Mouse (Mus musculus) embryonic facial prominence, embryonic 15.5 days (tissue): ENCODE results near the gene Anapc15. TPM values are rescaled to one million over a fixed set of nuclear protein-coding genes. Genes with fewer than 3 reads are reported as not detected.

Experiments
- ATAC-seq: fragments of 200-750 bp; cut with Nextera tagmentation; 2 replicates; pipeline ENCODE4 v1.8.0; 2017; ENCODE audit warnings: low read depth, moderate TSS enrichment; ENCODE audit not compliant: insufficient number of reproducible peaks, low FRiP score, low TSS enrichment
- H3K27ac ChIP-seq: fragments of 300-500 bp; sonication (generic); replicated peaks from 2 replicates; pipeline ENCODE4 v1.5.1; 2015; ENCODE audit warnings: mild to moderate bottlenecking, inconsistent platforms
- H3K27me3 ChIP-seq: fragments of 300-500 bp; sonication (generic); 2 replicates; pipeline ENCODE4 v1.6.1; 2015; ENCODE audit warnings: inconsistent platforms
- H3K36me3 ChIP-seq: fragments of 300-500 bp; sonication (generic); 2 replicates; pipeline ENCODE4 v1.6.1; 2015; ENCODE audit warnings: mild to moderate bottlenecking, inconsistent platforms
- H3K4me1 ChIP-seq: fragments of 300-500 bp; sonication (generic); 2 replicates; pipeline ENCODE4 v1.6.1; 2015; ENCODE audit warnings: inconsistent platforms
- H3K4me2 ChIP-seq: fragments of 300-500 bp; sonication (generic); replicated peaks from 2 replicates; pipeline ENCODE4 v1.6.1; 2015; ENCODE audit warnings: mild to moderate bottlenecking, inconsistent platforms
- H3K4me3 ChIP-seq: fragments of 300-500 bp; sonication (generic); replicated peaks from 2 replicates; pipeline ENCODE4 v1.5.1; 2015; ENCODE audit warnings: mild to moderate bottlenecking, inconsistent platforms
- H3K9ac ChIP-seq: fragments of 300-500 bp; sonication (generic); 2 replicates; pipeline ENCODE4 v1.6.1; 2015; ENCODE audit warnings: inconsistent platforms
- H3K9me3 ChIP-seq: fragments of 300-500 bp; sonication (generic); replicated peaks from 2 replicates; pipeline ENCODE4 v1.6.1; 2016; ENCODE audit warnings: inconsistent platforms
- WGBS: fragments of 180-500 bp; shearing (Covaris S2); methylation state at CpG from one replicate; pipeline ENCODE4 v1.1.7; 2015; 5-methylcytosine and 5-hydroxymethylcytosine counted together
- polyA plus RNA-seq: library from polyadenylated mRNA; unstranded; fragments of >200 nt; fragmentation: Nextera tagmentation; extraction: Ambion mirVana; gene quantifications from 2 replicates; pipeline ENCODE4 v1.2.1, GENCODE M21; 2015

The Anapc15 gene
- 56.6 and 61.0 TPM in 2 replicates for polyA plus RNA-seq

GRCm38 (mm10) chr7:101863415-101863814, at the start of gene Anapc15:
Gene Anapc15, plus strand, starts transcription at chr7:101863715.
- H3K4me3 ChIP-seq, result no peak within 1 kb of the TSS
- no peaks in the 10 kb centered on the region for H3K9me3 ChIP-seq
- no peaks in the 10 kb centered on the region for H3K27me3 ChIP-seq
- no peak within 1 kb of the TSS for H3K9ac ChIP-seq
- H3K4me1 ChIP-seq, result no peaks in the 10 kb centered on the region
- H3K36me3 ChIP-seq, result no peaks in the 10 kb centered on the region
- no peak for ATAC-seq
- 67% methylated on average over 3 of the region's 3 CpGs for WGBS
- no peak within 1 kb of the TSS for H3K27ac ChIP-seq
- H3K4me2 ChIP-seq, result no peak within 1 kb of the TSS

GRCm38 (mm10) chr7:101817861-101818401, 45.6 kb upstream of the Anapc15 start, which contains the start of gene Phox2a:
Gene Phox2a, plus strand, starts transcription at chr7:101818313.
- peaks cover 30% of the 10 kb centered on the region for H3K4me1 ChIP-seq
- no peak for ATAC-seq
- peaks cover 68% of the 10 kb centered on the region for H3K27me3 ChIP-seq
- H3K9ac ChIP-seq, result no peak within 1 kb of the TSS
- no peaks in the 10 kb centered on the region for H3K36me3 ChIP-seq
- peak within 1 kb of the TSS; percentile 51 for H3K4me2 ChIP-seq
- H3K4me3 ChIP-seq, result peak within 1 kb of the TSS; percentile 33
- under 1% methylated on average over 45 of the region's 45 CpGs for WGBS
- no peaks in the 10 kb centered on the region for H3K9me3 ChIP-seq
- no peak within 1 kb of the TSS for H3K27ac ChIP-seq

- Histone ChIP-seq H3K4me3 (peak overlapping the region; percentile 46), H3K27ac (no peak overlapping the region), H3K4me2 (peak overlapping the region; percentile 94), H3K9me3 (no peaks in the 10 kb centered on the region), H3K9ac (no peak overlapping the region), H3K36me3 (peaks cover 14% of the 10 kb centered on the region), H3K4me1 (peaks cover 30% of the 10 kb centered on the region), H3K27me3 (peaks cover 78% of the 10 kb centered on the region)
- WGBS, result 3% methylated on average over 35 of the region's 35 CpGs
- ATAC-seq, result no peak
Observed at GRCm38 (mm10) chr7:101820295-101821030, 43.1 kb upstream of the Anapc15 start.

- H3K27me3 ChIP-seq, result peaks cover 70% of the 10 kb centered on the region
- peak overlapping the region; percentile 46 for H3K4me3 ChIP-seq
- WGBS, result under 1% methylated on average over 71 of the region's 71 CpGs
- ATAC-seq, result peak; percentile 73
- peak overlapping the region; percentile 42; the same call in 1 of the 2 replicates for H3K9ac ChIP-seq
- peak overlapping the region; percentile 94 for H3K4me2 ChIP-seq
- H3K36me3 ChIP-seq, result peaks cover 28% of the 10 kb centered on the region
- H3K27ac ChIP-seq, result no peak overlapping the region; the same call in 1 of the 2 replicates
- H3K4me1 ChIP-seq, result peaks cover 30% of the 10 kb centered on the region
- H3K9me3 ChIP-seq, result no peaks in the 10 kb centered on the region
Observed at GRCm38 (mm10) chr7:101821571-101822501, 41.7 kb upstream of the Anapc15 start.

- Histone ChIP-seq H3K36me3 (peaks cover 40% of the 10 kb centered on the region), H3K27ac (no peak overlapping the region), H3K9me3 (no peaks in the 10 kb centered on the region), H3K4me2 (no peak overlapping the region), H3K27me3 (peaks cover 58% of the 10 kb centered on the region), H3K4me1 (peaks cover 25% of the 10 kb centered on the region), H3K4me3 (no peak overlapping the region), H3K9ac (no peak overlapping the region)
- WGBS, result 37% methylated on average over 32 of the region's 32 CpGs
- ATAC-seq, result peak; percentile 27
Observed at GRCm38 (mm10) chr7:101822836-101823757, 40.4 kb upstream of the Anapc15 start.

GRCm38 (mm10) chr7:101823758-101824630, 39.5 kb upstream of the Anapc15 start:
- no peak overlapping the region for H3K4me3 ChIP-seq
- WGBS, result 80% methylated on average over 18 of the region's 18 CpGs
- peaks cover 49% of the 10 kb centered on the region for H3K36me3 ChIP-seq
- H3K9me3 ChIP-seq, result no peaks in the 10 kb centered on the region
- H3K4me1 ChIP-seq, result peaks cover 19% of the 10 kb centered on the region
- no peak overlapping the region for H3K9ac ChIP-seq
- H3K27me3 ChIP-seq, result peaks cover 49% of the 10 kb centered on the region
- peak; percentile 12; the same call in 1 of the 2 replicates for ATAC-seq
- no peak overlapping the region for H3K4me2 ChIP-seq
- no peak overlapping the region for H3K27ac ChIP-seq

GRCm38 (mm10) chr7:101830373-101830772, 33.1 kb upstream of the Anapc15 start:
- peaks cover 26% of the 10 kb centered on the region for H3K4me1 ChIP-seq
- no peaks in the 10 kb centered on the region for H3K9me3 ChIP-seq
- H3K36me3 ChIP-seq, result peaks cover 82% of the 10 kb centered on the region
- no peak overlapping the region for H3K9ac ChIP-seq
- H3K4me2 ChIP-seq, result no peak overlapping the region
- no peak overlapping the region for H3K27ac ChIP-seq
- no peak overlapping the region for H3K4me3 ChIP-seq
- no peaks in the 10 kb centered on the region for H3K27me3 ChIP-seq
- WGBS, result 95% methylated on average over 3 of the region's 3 CpGs
- no peak for ATAC-seq

GRCm38 (mm10) chr7:101831437-101831836, 32.1 kb upstream of the Anapc15 start:
- H3K9ac ChIP-seq, result no peak overlapping the region
- no peaks in the 10 kb centered on the region for H3K9me3 ChIP-seq
- H3K36me3 ChIP-seq, result peaks cover 72% of the 10 kb centered on the region
- H3K4me1 ChIP-seq, result peaks cover 36% of the 10 kb centered on the region
- no peaks in the 10 kb centered on the region for H3K27me3 ChIP-seq
- H3K4me3 ChIP-seq, result no peak overlapping the region
- H3K27ac ChIP-seq, result no peak overlapping the region
- 94% methylated on average over 8 of the region's 8 CpGs for WGBS
- no peak for ATAC-seq
- H3K4me2 ChIP-seq, result no peak overlapping the region

- Histone ChIP-seq H3K27ac (no peak overlapping the region), H3K4me3 (no peak overlapping the region), H3K9me3 (no peaks in the 10 kb centered on the region), H3K9ac (no peak overlapping the region), H3K36me3 (peaks cover 63% of the 10 kb centered on the region), H3K4me1 (peaks cover 37% of the 10 kb centered on the region), H3K27me3 (no peaks in the 10 kb centered on the region), H3K4me2 (no peak overlapping the region)
- WGBS, result 86% methylated on average over 4 of the region's 4 CpGs
- no peak for ATAC-seq
Observed at GRCm38 (mm10) chr7:101832372-101832771, 31.1 kb upstream of the Anapc15 start.
